Mouse (Mus musculus) liver, embryonic 14.5 days (tissue): ENCODE results near the gene Rims1. TPM values are rescaled to one million over a fixed set of nuclear protein-coding genes. Genes with fewer than 3 reads are reported as not detected.

Experiments
- ATAC-seq: fragments of 200-750 bp; cut with Nextera tagmentation; 2 replicates; pipeline ENCODE4 v1.8.0; 2017; ENCODE audit warnings: moderate number of reproducible peaks, mild to moderate bottlenecking, moderate library complexity; ENCODE audit not compliant: insufficient read depth
- DNase-seq, 3 experiments: peaks; one replicate each; pipeline ENCODE4 v3.0.0-alpha.2; 2012 to 2013; ENCODE audit warnings: low read depth in 3 of 3, low spot score in 3 of 3
- H3K27ac ChIP-seq: fragments of 300-500 bp; sonication (generic); 2 replicates; pipeline ENCODE4 v1.5.1; 2014; ENCODE audit warnings: moderate library complexity, mild to moderate bottlenecking, control low read depth, inconsistent platforms
- H3K27me3 ChIP-seq: fragments of 300-500 bp; sonication (generic); 2 replicates; pipeline ENCODE4 v1.6.1; 2014; ENCODE audit warnings: mild to moderate bottlenecking, low read length, moderate library complexity; ENCODE audit not compliant: control insufficient read depth, insufficient read depth
- H3K36me3 ChIP-seq: fragments of 300-500 bp; sonication (generic); replicated peaks from 2 replicates; pipeline ENCODE4 v1.6.1; 2014; ENCODE audit warnings: low read depth; ENCODE audit not compliant: control insufficient read depth, insufficient read depth
- H3K4me1 ChIP-seq, 2 experiments: fragments of 200-500 bp in 1 of 2; fragments of 300-500 bp in 1 of 2; sonication (generic) in 1 of 2; replicated peaks; 2 replicates each; pipeline ENCODE4 v1.6.1; 2012 to 2014; ENCODE audit warnings: antibody characterized with exemption in 1 of 2, inconsistent platforms in 1 of 2, low read length in 1 of 2; ENCODE audit not compliant: control insufficient read depth in 2 of 2, insufficient read depth in 2 of 2
- H3K4me2 ChIP-seq: fragments of 300-500 bp; sonication (generic); 2 replicates; pipeline ENCODE4 v1.6.1; 2014; ENCODE audit warnings: low read depth, mild to moderate bottlenecking, control low read depth, moderate library complexity
- H3K4me3 ChIP-seq, 2 experiments: fragments of 200-500 bp in 1 of 2; fragments of 300-500 bp in 1 of 2; sonication (generic) in 1 of 2; 2 replicates each; pipeline ENCODE4 v1.5.1; 2012 to 2014; ENCODE audit warnings: low read depth in 2 of 2, low read length in 2 of 2, mild to moderate bottlenecking in 2 of 2, control low read depth in 1 of 2, inconsistent platforms in 1 of 2, moderate library complexity in 1 of 2; ENCODE audit not compliant: insufficient read depth in 1 of 2
- H3K9ac ChIP-seq: fragments of 300-500 bp; sonication (generic); replicated peaks from 2 replicates; pipeline ENCODE4 v1.6.1; 2014; ENCODE audit warnings: mild to moderate bottlenecking, control low read depth, moderate library complexity
- H3K9me3 ChIP-seq: fragments of 300-500 bp; sonication (generic); 2 replicates; pipeline ENCODE4 v1.6.1; 2016; ENCODE audit warnings: low read length, mixed read lengths; ENCODE audit not compliant: control insufficient read depth
- CTCF ChIP-seq: IDR thresholded peaks from 2 replicates; pipeline ENCODE4 v1.5.1; 2016; ENCODE audit warnings: antibody characterized with exemption, low read depth, control low read depth
- EP300 ChIP-seq: IDR thresholded peaks from 2 replicates; pipeline ENCODE4 v1.6.1; 2016; ENCODE audit warnings: antibody characterized with exemption, low read depth
- WGBS: fragments of 180-500 bp; shearing (Covaris S2); extraction: QIAGEN DNeasy Blood & Tissue Kit; methylation state at CpG from one replicate; pipeline ENCODE4 v1.1.7; 2014; ENCODE audit not compliant: insufficient replicate concordance; 5-methylcytosine and 5-hydroxymethylcytosine counted together
- polyA plus RNA-seq, 2 experiments: library from polyadenylated mRNA; depleted of rRNA in 1 of 2; stranded (reverse) in 1 of 2; unstranded in 1 of 2; fragments of >200 nt; fragmentation: Nextera tagmentation in 1 of 2; extraction: Ambion mirVana in 1 of 2; gene quantifications; 2 replicates each; pipeline versions ENCODE4 v1.2.1 to v1.2.3; 2012 to 2014

Gene Rims1
- polyA plus RNA-seq, 2 experiments: 0.02 TPM; not detected in 1

DNA sequence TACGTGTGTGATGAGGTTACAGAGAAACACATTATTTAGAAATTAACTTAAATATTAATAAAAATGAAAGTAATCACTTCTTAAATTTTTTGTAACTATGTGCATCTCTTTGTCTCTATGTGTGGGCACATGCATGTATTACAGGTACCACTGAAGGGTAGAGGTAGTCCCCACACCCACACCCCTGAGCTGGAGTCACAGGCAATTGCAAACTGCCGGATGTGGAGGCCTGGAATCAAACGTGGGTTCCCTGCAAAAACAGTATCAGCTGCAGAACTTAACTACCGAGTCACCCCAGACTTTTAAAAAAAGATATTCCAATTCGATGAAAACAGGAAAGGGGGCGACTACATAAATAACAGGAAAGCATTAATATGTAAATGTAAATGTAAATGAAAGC lies 428.7 kb downstream of the Rims1 start:
- H3K4me1 ChIP-seq: no peaks in the 10 kb centered on the region
- H3K36me3 ChIP-seq: no peaks in the 10 kb centered on the region
- no peaks in the 10 kb centered on the region for H3K27me3 ChIP-seq
- H3K9ac ChIP-seq: no peak overlapping the region
- WGBS: 38% methylated on average over 6 of the region's 6 CpGs
- no peak overlapping the region for H3K4me3 ChIP-seq
- no peak for TF ChIP-seq EP300
- TF ChIP-seq CTCF: no peak
- no peaks in the 10 kb centered on the region for H3K9me3 ChIP-seq
- H3K4me2 ChIP-seq: no peak overlapping the region
- H3K27ac ChIP-seq: no peak overlapping the region
- ATAC-seq (no peak), DNase-seq (no peak)

DNA sequence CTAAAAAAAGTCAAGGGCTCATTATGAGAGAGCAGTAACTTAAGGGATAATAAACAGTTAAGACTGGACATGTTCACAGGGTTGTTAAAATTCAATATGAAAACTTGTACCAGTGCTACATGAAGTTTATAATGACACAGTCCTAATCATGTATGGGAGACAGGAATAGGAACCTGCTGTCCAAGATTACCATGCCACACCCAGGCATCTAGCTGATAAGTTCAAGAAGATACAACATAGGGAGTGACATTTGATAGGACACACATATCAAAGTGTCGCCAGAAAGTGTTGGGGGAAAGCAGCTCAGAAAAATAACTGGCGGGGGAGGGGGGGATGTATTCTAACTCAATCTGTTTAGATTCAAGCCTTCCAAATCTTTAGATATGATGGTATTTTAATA lies 449.6 kb downstream of the Rims1 start:
- WGBS: 36% methylated on average over 2 of the region's 2 CpGs
- Histone ChIP-seq H3K4me1 (no peaks in the 10 kb centered on the region), H3K4me3 (no peak overlapping the region), H3K27me3 (no peaks in the 10 kb centered on the region), H3K4me2 (no peak overlapping the region), H3K9ac (no peak overlapping the region), H3K27ac (no peak overlapping the region), H3K36me3 (no peaks in the 10 kb centered on the region), H3K9me3 (no peaks in the 10 kb centered on the region)
- DNase-seq (no peak), ATAC-seq (0 out of 2 replicates have a peak, but pooled peaks have one; percentile 53)
- TF ChIP-seq CTCF: no peak
- no peak for TF ChIP-seq EP300

DNA sequence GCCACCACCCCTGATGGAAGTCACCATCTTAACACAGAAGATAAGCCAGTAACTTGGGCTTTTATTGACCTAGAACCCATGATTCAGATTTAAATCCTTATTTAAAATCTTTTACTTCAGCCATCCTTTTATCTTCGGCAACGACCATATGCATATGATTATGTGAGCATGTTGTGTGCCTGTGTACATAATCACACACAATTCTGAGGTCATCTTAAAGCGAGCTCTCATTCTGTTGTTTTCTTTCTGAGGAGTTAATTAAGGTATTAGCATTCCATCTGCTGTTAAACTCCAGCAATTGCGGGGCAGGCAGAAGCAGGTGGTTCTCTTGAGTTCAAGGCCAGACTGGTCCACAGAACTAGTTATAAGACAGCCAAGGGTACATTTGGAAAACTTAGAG lies 452.1 kb downstream of the Rims1 start:
- Histone ChIP-seq H3K27me3 (no peaks in the 10 kb centered on the region), H3K4me3 (no peak overlapping the region), H3K9ac (no peak overlapping the region), H3K9me3 (no peaks in the 10 kb centered on the region), H3K4me2 (no peak overlapping the region), H3K4me1 (no peaks in the 10 kb centered on the region), H3K27ac (no peak overlapping the region), H3K36me3 (no peaks in the 10 kb centered on the region)
- no peak for ATAC-seq
- TF ChIP-seq CTCF (no peak), EP300 (no peak)
- 63% methylated on average over 4 of the region's 4 CpGs for WGBS
- DNase-seq: no peak

DNA sequence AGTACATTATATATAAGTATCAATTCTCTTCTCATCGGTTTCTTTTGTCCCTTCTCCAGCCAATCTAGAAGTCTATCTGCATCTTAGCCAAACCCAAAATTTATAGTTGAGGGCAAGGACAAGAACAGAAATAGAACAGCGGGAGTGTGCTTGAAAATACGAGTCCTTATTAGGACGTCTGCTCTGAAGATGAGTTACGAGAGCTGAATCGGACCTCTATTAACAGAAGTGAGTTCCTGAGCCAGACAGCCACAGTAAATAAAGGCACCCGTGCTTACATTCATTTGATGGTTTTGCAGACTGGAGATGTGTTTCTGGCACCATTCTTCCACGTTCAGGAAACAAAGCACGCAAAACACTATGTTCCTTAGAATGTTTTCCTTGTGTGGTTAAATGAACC lies 466.9 kb downstream of the Rims1 start:
- H3K9me3 ChIP-seq: no peaks in the 10 kb centered on the region
- no peak overlapping the region for H3K4me2 ChIP-seq
- 63% methylated on average over 9 of the region's 9 CpGs for WGBS
- H3K27ac ChIP-seq: no peak overlapping the region
- no peak overlapping the region for H3K9ac ChIP-seq
- H3K4me3 ChIP-seq: no peak overlapping the region
- no peak for ATAC-seq
- DNase-seq: no peak
- H3K4me1 ChIP-seq: no peaks in the 10 kb centered on the region
- H3K36me3 ChIP-seq: no peaks in the 10 kb centered on the region
- no peak for TF ChIP-seq EP300
- TF ChIP-seq CTCF: no peak
- H3K27me3 ChIP-seq: no peaks in the 10 kb centered on the region

DNA sequence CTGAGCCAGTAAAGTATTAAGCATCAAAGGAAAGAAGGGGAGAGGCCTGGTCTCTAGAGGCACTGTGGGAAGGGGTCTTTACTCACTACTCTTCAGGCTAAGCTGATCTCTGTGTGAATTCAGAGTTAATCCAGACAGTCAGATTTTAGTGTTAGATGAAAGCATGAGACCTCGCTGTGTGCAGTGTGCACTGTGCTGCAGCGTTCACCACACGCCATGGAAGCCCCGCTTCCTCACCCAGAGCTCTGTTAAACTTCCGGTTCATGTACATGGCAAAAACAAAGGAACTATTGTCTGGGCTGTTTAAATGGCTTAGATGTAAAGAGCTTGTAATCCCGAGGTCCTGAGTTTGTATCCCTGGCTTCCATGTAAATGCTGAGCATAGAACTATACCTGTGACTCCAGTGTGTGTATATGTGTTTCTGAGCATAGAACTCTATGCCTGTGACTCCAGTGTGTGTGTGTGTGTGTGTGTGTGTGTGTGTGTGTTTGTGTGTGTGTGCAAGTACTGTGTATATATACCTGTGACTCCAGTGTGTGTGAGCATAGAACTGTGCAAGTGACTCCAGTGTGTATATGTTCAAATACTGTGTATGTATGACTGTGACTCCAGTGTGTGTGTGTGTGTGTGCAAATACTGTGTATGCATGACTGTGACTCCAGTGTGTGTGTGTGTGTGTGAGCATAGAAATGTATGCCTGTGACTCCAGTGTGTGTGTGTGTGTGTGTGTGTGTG lies 484.7 kb downstream of the Rims1 start:
- H3K4me2 ChIP-seq: no peak overlapping the region
- WGBS: 62% methylated on average over 6 of the region's 6 CpGs
- H3K9ac ChIP-seq: no peak overlapping the region
- ATAC-seq: no peak
- no peaks in the 10 kb centered on the region for H3K36me3 ChIP-seq
- H3K4me3 ChIP-seq: no peak overlapping the region
- DNase-seq: no peak
- no peaks in the 10 kb centered on the region for H3K27me3 ChIP-seq
- no peaks in the 10 kb centered on the region for H3K9me3 ChIP-seq
- no peak overlapping the region for H3K27ac ChIP-seq
- no peaks in the 10 kb centered on the region for H3K4me1 ChIP-seq
- TF ChIP-seq CTCF (no peak), EP300 (no peak)
